Comparison of ENCODE assay signal across 8 mouse cellular contexts in the genomic region with DNA sequence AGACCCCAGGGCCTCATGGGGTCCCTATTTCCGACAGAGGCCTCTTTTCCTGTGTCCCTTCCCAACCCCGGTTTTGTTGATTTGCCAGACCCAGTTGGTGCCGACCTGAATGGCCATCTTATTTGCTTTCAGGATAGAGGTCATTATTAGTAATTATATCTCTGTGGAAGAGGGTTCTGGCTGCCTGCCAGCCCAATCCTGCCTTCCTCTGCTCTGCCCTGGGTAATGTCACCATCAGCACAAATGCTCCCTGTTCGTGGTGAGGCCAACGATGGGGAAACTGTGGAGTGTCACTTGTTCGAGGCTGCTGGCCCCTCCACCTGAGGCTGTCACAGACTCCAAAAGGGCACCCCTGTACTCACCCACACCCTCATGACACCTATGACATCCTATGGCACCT.
DNase-seq lines count a peak whose midpoint lies in the region; ATAC-seq and TF ChIP-seq lines count a peak whose summit lies in the region.

No protein-coding gene starts in this region.

- DNase-seq in intestine, embryonic 14.5 days (ENCODE audit: low spot score) = peak; percentile 62
- peak; percentile 60 for DNase-seq in MN1 (ENCODE audit: low spot score)
- peak; percentile 44 to 63 for DNase-seq in adrenal gland, postnatal 36 days
- DNase-seq in embryo, embryonic 9.5 days (ENCODE audit: extremely low spot score) = no peak
- no peak for DNase-seq in spleen, adult 18-20 months

- no peak for TF ChIP-seq CTCF in intestine, postnatal 0 days (IDR thresholded peaks at IDR 0.05; ENCODE audit: low read depth)

- no peaks in the 10 kb centered on the region for H3K27me3 ChIP-seq in intestine, embryonic 14.5 days (replicated peaks; ENCODE audit: control insufficient read depth, insufficient read depth, low read length)
- no peaks in the 10 kb centered on the region for H3K27me3 ChIP-seq in intestine, postnatal 0 days (replicated peaks; ENCODE audit: control insufficient read depth, insufficient read depth, low read length)
- no peaks in the 10 kb centered on the region for H3K27me3 ChIP-seq in heart, embryonic 12.5 days (replicated peaks)

- 0 out of 2 replicates have a peak, but pooled peaks have one; percentile 11 for ATAC-seq in intestine, embryonic 14.5 days (replicated peaks; ENCODE audit: low FRiP score, low TSS enrichment, low read depth)
- no peak for ATAC-seq in intestine, postnatal 0 days
- ATAC-seq in heart, embryonic 12.5 days (ENCODE audit: insufficient number of reproducible peaks, low FRiP score) = peak; percentile 41; the same call in 1 of the 2 replicates
- no peak for ATAC-seq in erythroid progenitor cell, adult 5-6 weeks (replicated peaks; ENCODE audit: low FRiP score, poor library complexity, severe bottlenecking)

- H3K27ac ChIP-seq in intestine, embryonic 14.5 days (ENCODE audit: low read depth) = no peak overlapping the region; the same call in 1 of the 2 replicates
- no peak overlapping the region for H3K27ac ChIP-seq in intestine, postnatal 0 days (ENCODE audit: low read depth, low read length)
- H3K27ac ChIP-seq in heart, embryonic 12.5 days (ENCODE audit: poor library complexity, severe bottlenecking) = peak overlapping the region; percentile 83

- peaks cover 18% of the 10 kb centered on the region; the same call in 1 of the 2 replicates for H3K4me1 ChIP-seq in intestine, embryonic 14.5 days (replicated peaks; ENCODE audit: control insufficient read depth, insufficient read depth, low read length)
- H3K4me1 ChIP-seq in intestine, postnatal 0 days (replicated peaks; ENCODE audit: control insufficient read depth, insufficient read depth, low read length) = no peaks in the 10 kb centered on the region
- peaks cover 90% of the 10 kb centered on the region for H3K4me1 ChIP-seq in heart, embryonic 12.5 days (replicated peaks)

- no peaks in the 10 kb centered on the region for H3K36me3 ChIP-seq in intestine, embryonic 14.5 days (ENCODE audit: control insufficient read depth, insufficient read depth, low read length)
- no peaks in the 10 kb centered on the region for H3K36me3 ChIP-seq in intestine, postnatal 0 days (ENCODE audit: control insufficient read depth, insufficient read depth)
- H3K36me3 ChIP-seq in heart, embryonic 12.5 days = no peaks in the 10 kb centered on the region

- no peak overlapping the region for H3K9ac ChIP-seq in intestine, embryonic 14.5 days (ENCODE audit: low read length)
- no peak overlapping the region for H3K9ac ChIP-seq in intestine, postnatal 0 days (ENCODE audit: low read depth, low read length)
- no peak overlapping the region for H3K9ac ChIP-seq in heart, embryonic 12.5 days

- no peak overlapping the region for H3K4me2 ChIP-seq in intestine, embryonic 14.5 days (ENCODE audit: low read length)
- H3K4me2 ChIP-seq in intestine, postnatal 0 days (replicated peaks; ENCODE audit: low read depth) = no peak overlapping the region
- 0 out of 2 replicates have a peak overlapping the region, but pooled peaks have one; percentile 5 for H3K4me2 ChIP-seq in heart, embryonic 12.5 days

- 16% methylated on average over 6 of the region's 6 CpGs for WGBS in intestine, embryonic 14.5 days
- WGBS in intestine, postnatal 0 days = 21% methylated on average over 6 of the region's 6 CpGs
- WGBS in heart, embryonic 12.5 days = 5% methylated on average over 6 of the region's 6 CpGs

- no peak overlapping the region for H3K4me3 ChIP-seq in intestine, embryonic 14.5 days (ENCODE audit: low read depth, low read length)
- no peak overlapping the region for H3K4me3 ChIP-seq in intestine, postnatal 0 days (ENCODE audit: low read depth, low read length)
- H3K4me3 ChIP-seq in heart, embryonic 12.5 days = no peak overlapping the region

- H3K9me3 ChIP-seq in intestine, embryonic 14.5 days (ENCODE audit: control insufficient read depth, low read length) = no peaks in the 10 kb centered on the region
- no peaks in the 10 kb centered on the region for H3K9me3 ChIP-seq in intestine, postnatal 0 days (ENCODE audit: control insufficient read depth)
- no peaks in the 10 kb centered on the region for H3K9me3 ChIP-seq in heart, embryonic 12.5 days (replicated peaks)

Comparison
In these comparisons a context has a peak if more than half of its experiments do, and no peak if none do; other contexts are left out.
1. ATAC-seq: peak in intestine, embryonic 14.5 days (single experiment) and heart, embryonic 12.5 days (single experiment); none in intestine, postnatal 0 days (single experiment) and erythroid progenitor cell, adult 5-6 weeks (single experiment).
2. DNase-seq: peak in intestine, embryonic 14.5 days (single experiment), MN1 (single experiment) and adrenal gland, postnatal 36 days (2 of 2); none in embryo, embryonic 9.5 days (single experiment) and spleen, adult 18-20 months (0 of 2).